Mouse (Mus musculus): ENCODE data around the gene 6030452D12Rik. TPM values are rescaled to one million over a fixed set of nuclear protein-coding genes. Genes with fewer than 3 reads are reported as not detected.

The 6030452D12Rik gene
- total and polyA plus RNA-seq, 2 experiments from 2014 or later = not detected

- no peak overlapping the region for H3K27ac ChIP-seq (ENCODE audit: low read depth)
- DNase-seq (ENCODE audit: low spot score) (no peak), ATAC-seq (ENCODE audit: insufficient read depth, low read depth) (0 out of 2 replicates have a peak, but pooled peaks have one; percentile 8)
- TF ChIP-seq EP300 (IDR thresholded peaks at IDR 0.05; ENCODE audit: low read depth) = no peak
- TF ChIP-seq CTCF (IDR thresholded peaks at IDR 0.05; ENCODE audit: low read depth) = no peak
- H3K9me3 ChIP-seq (replicated peaks; ENCODE audit: control insufficient read depth, low read length) = no peaks in the 10 kb centered on the region
- no peak overlapping the region for H3K4me3 ChIP-seq (ENCODE audit: low read depth, low read length)
- no peaks in the 10 kb centered on the region for H3K27me3 ChIP-seq (ENCODE audit: control insufficient read depth, insufficient read depth, low read length)
- 34% methylated on average over 6 of the region's 6 CpGs for WGBS
- H3K4me1 ChIP-seq (ENCODE audit: control insufficient read depth, insufficient read depth) = peaks cover 12% of the 10 kb centered on the region
- H3K4me2 ChIP-seq (ENCODE audit: low read depth, low read length) = no peak overlapping the region
- H3K9ac ChIP-seq (replicated peaks; ENCODE audit: low read depth, low read length) = no peak overlapping the region
- no peaks in the 10 kb centered on the region for H3K36me3 ChIP-seq (replicated peaks; ENCODE audit: control insufficient read depth, insufficient read depth, low read length)
Observed at GRCm38 (mm10) chr8:106463795-106464194, 36.5 kb upstream of the 6030452D12Rik start.

- no peak overlapping the region for H3K27ac ChIP-seq (ENCODE audit: low read depth)
- no peak overlapping the region for H3K4me2 ChIP-seq (ENCODE audit: low read depth, low read length)
- H3K27me3 ChIP-seq (ENCODE audit: control insufficient read depth, insufficient read depth, low read length) = no peaks in the 10 kb centered on the region
- no peak overlapping the region for H3K9ac ChIP-seq (replicated peaks; ENCODE audit: low read depth, low read length)
- no peaks in the 10 kb centered on the region for H3K4me1 ChIP-seq (ENCODE audit: control insufficient read depth, insufficient read depth)
- TF ChIP-seq CTCF (IDR thresholded peaks at IDR 0.05; ENCODE audit: low read depth) = no peak
- TF ChIP-seq EP300 (IDR thresholded peaks at IDR 0.05; ENCODE audit: low read depth) = no peak
- WGBS = 59% methylated on average over 7 of the region's 7 CpGs
- no peaks in the 10 kb centered on the region for H3K9me3 ChIP-seq (replicated peaks; ENCODE audit: control insufficient read depth, low read length)
- DNase-seq (ENCODE audit: low spot score) (no peak), ATAC-seq (ENCODE audit: insufficient read depth, low read depth) (no peak)
- H3K4me3 ChIP-seq (ENCODE audit: low read depth, low read length) = no peak overlapping the region
- no peaks in the 10 kb centered on the region for H3K36me3 ChIP-seq (replicated peaks; ENCODE audit: control insufficient read depth, insufficient read depth, low read length)
Observed at GRCm38 (mm10) chr8:106469485-106469884, 30.8 kb upstream of the 6030452D12Rik start.

DNA sequence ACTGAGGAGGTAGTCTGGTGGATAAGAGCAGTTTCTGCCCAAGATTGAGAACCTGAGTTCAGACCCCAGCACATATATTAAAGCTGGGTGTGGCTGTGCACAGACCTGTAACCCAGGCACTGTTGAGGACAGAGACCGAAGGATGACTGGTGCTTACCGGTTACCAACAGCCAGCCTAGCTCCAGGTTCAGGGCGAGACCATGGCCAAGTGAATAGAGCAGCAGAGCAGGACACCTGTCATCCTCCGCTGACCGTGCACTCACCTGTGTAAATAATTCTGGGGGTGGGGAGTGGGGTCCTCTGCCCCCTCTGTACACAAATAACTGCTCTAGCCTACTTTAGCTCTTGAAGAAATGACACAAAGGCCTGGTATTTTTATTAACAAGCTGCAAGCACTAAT, 26.3 kb upstream of the 6030452D12Rik start:
- 91% methylated on average over 5 of the region's 5 CpGs for WGBS
- Histone ChIP-seq H3K9ac (replicated peaks; ENCODE audit: low read depth, low read length) (no peak overlapping the region), H3K4me2 (ENCODE audit: low read depth, low read length) (no peak overlapping the region), H3K36me3 (replicated peaks; ENCODE audit: control insufficient read depth, insufficient read depth, low read length) (no peaks in the 10 kb centered on the region), H3K4me3 (ENCODE audit: low read depth, low read length) (no peak overlapping the region), H3K27me3 (ENCODE audit: control insufficient read depth, insufficient read depth, low read length) (no peaks in the 10 kb centered on the region), H3K4me1 (ENCODE audit: control insufficient read depth, insufficient read depth) (no peaks in the 10 kb centered on the region), H3K9me3 (replicated peaks; ENCODE audit: control insufficient read depth, low read length) (no peaks in the 10 kb centered on the region), H3K27ac (ENCODE audit: low read depth) (no peak overlapping the region)
- TF ChIP-seq EP300 (IDR thresholded peaks at IDR 0.05; ENCODE audit: low read depth) (no peak), CTCF (IDR thresholded peaks at IDR 0.05; ENCODE audit: low read depth) (no peak)
- DNase-seq (ENCODE audit: low spot score) (no peak), ATAC-seq (ENCODE audit: insufficient read depth, low read depth) (no peak)

- Histone ChIP-seq H3K27me3 (ENCODE audit: control insufficient read depth, insufficient read depth, low read length) (0 out of 2 replicates have a peak, but pooled peaks cover 8% of the 10 kb centered on the region), H3K9ac (replicated peaks; ENCODE audit: low read depth, low read length) (no peak overlapping the region), H3K4me3 (ENCODE audit: low read depth, low read length) (no peak overlapping the region), H3K4me1 (ENCODE audit: control insufficient read depth, insufficient read depth) (no peaks in the 10 kb centered on the region; the same call in 1 of the 2 replicates), H3K27ac (ENCODE audit: low read depth) (no peak overlapping the region), H3K4me2 (ENCODE audit: low read depth, low read length) (no peak overlapping the region), H3K9me3 (replicated peaks; ENCODE audit: control insufficient read depth, low read length) (no peaks in the 10 kb centered on the region), H3K36me3 (replicated peaks; ENCODE audit: control insufficient read depth, insufficient read depth, low read length) (no peaks in the 10 kb centered on the region)
- TF ChIP-seq EP300 (IDR thresholded peaks at IDR 0.05; ENCODE audit: low read depth) (no peak), CTCF (IDR thresholded peaks at IDR 0.05; ENCODE audit: low read depth) (no peak)
- DNase-seq (ENCODE audit: low spot score) (no peak), ATAC-seq (ENCODE audit: insufficient read depth, low read depth) (no peak)
- WGBS = 87% methylated on average over 7 of the region's 7 CpGs
Observed at GRCm38 (mm10) chr8:106504241-106504640, 3.9 kb downstream of the 6030452D12Rik start.

- DNase-seq (ENCODE audit: low spot score) = no peak
- 51% methylated on average over 10 of the region's 10 CpGs for WGBS
- H3K4me3 ChIP-seq (ENCODE audit: low read depth, low read length) = no peak overlapping the region
- peaks cover 5% of the 10 kb centered on the region for H3K4me1 ChIP-seq (ENCODE audit: control insufficient read depth, insufficient read depth)
- TF ChIP-seq CTCF (IDR thresholded peaks at IDR 0.05; ENCODE audit: low read depth) (no peak), EP300 (IDR thresholded peaks at IDR 0.05; ENCODE audit: low read depth) (no peak)
- H3K4me2 ChIP-seq (ENCODE audit: low read depth, low read length) = no peak overlapping the region
- H3K27ac ChIP-seq (ENCODE audit: low read depth) = no peak overlapping the region
- H3K27me3 ChIP-seq (ENCODE audit: control insufficient read depth, insufficient read depth, low read length) = 0 out of 2 replicates have a peak, but pooled peaks cover 8% of the 10 kb centered on the region
- no peak overlapping the region for H3K9ac ChIP-seq (replicated peaks; ENCODE audit: low read depth, low read length)
- H3K9me3 ChIP-seq (replicated peaks; ENCODE audit: control insufficient read depth, low read length) = no peaks in the 10 kb centered on the region
- no peak for ATAC-seq (ENCODE audit: insufficient read depth, low read depth)
- no peaks in the 10 kb centered on the region for H3K36me3 ChIP-seq (replicated peaks; ENCODE audit: control insufficient read depth, insufficient read depth, low read length)
Observed at GRCm38 (mm10) chr8:106505328-106505965, 5.1 kb downstream of the 6030452D12Rik start.

GRCm38 (mm10) chr8:106506106-106506505, 5.8 kb downstream of the 6030452D12Rik start:
- no peak overlapping the region for H3K4me3 ChIP-seq (ENCODE audit: low read depth, low read length)
- no peak overlapping the region for H3K9ac ChIP-seq (replicated peaks; ENCODE audit: low read depth, low read length)
- no peak for DNase-seq (ENCODE audit: low spot score)
- no peak for ATAC-seq (ENCODE audit: insufficient read depth, low read depth)
- H3K9me3 ChIP-seq (replicated peaks; ENCODE audit: control insufficient read depth, low read length) = no peaks in the 10 kb centered on the region
- H3K27ac ChIP-seq (ENCODE audit: low read depth) = no peak overlapping the region
- peaks cover 14% of the 10 kb centered on the region; the same call in 1 of the 2 replicates for H3K27me3 ChIP-seq (ENCODE audit: control insufficient read depth, insufficient read depth, low read length)
- TF ChIP-seq EP300 (IDR thresholded peaks at IDR 0.05; ENCODE audit: low read depth) (no peak), CTCF (IDR thresholded peaks at IDR 0.05; ENCODE audit: low read depth) (no peak)
- H3K4me2 ChIP-seq (ENCODE audit: low read depth, low read length) = no peak overlapping the region
- WGBS = 90% methylated on average over 1 of the region's 1 CpGs
- no peaks in the 10 kb centered on the region for H3K36me3 ChIP-seq (replicated peaks; ENCODE audit: control insufficient read depth, insufficient read depth, low read length)
- H3K4me1 ChIP-seq (ENCODE audit: control insufficient read depth, insufficient read depth) = peaks cover 8% of the 10 kb centered on the region
